Mouse (Mus musculus) heart, postnatal 0 days (tissue): ENCODE measurements around the gene Mus81.

ENCODE experiments used
- CTCF ChIP-seq: IDR thresholded peaks from 2 replicates; pipeline ENCODE4 v1.5.1; 2016; ENCODE audit warnings: antibody characterized with exemption, control low read depth, low read depth
- EP300 ChIP-seq: IDR thresholded peaks from 2 replicates; pipeline ENCODE4 v1.6.1; 2016; ENCODE audit warnings: antibody characterized with exemption, low read depth

- TF ChIP-seq CTCF (no peak), EP300 (no peak)
These were observed 44.3 kb upstream of the Mus81 start for GRCm38 (mm10) chr19:5532520-5532919.
